Mouse (Mus musculus) small intestine, adult 2 months (tissue): ENCODE measurements at regions not wholly inside any gene's neighbourhood (a gene's known extent, or its start where the extent isn't known, plus 50 kb on each side); places are given as distances from the start of the nearest gene placed in this dataset.

Source experiments
- CTCF ChIP-seq: fragments of 200-500 bp; IDR thresholded peaks from 2 replicates; pipeline ENCODE4 v1.5.1; 2012; ENCODE audit warnings: low read depth, mild to moderate bottlenecking, control low read depth, inconsistent platforms, low read length, moderate library complexity, mixed read lengths; ENCODE audit not compliant: insufficient replicate concordance, insufficient read length; ENCODE audit errors: extremely low read depth
- POLR2A ChIP-seq: fragments of 200-500 bp; IDR thresholded peaks from 2 replicates; pipeline ENCODE4 v1.6.1; 2012; ENCODE audit warnings: low read depth, mild to moderate bottlenecking, control low read depth, inconsistent platforms, low read length, moderate library complexity

DNA sequence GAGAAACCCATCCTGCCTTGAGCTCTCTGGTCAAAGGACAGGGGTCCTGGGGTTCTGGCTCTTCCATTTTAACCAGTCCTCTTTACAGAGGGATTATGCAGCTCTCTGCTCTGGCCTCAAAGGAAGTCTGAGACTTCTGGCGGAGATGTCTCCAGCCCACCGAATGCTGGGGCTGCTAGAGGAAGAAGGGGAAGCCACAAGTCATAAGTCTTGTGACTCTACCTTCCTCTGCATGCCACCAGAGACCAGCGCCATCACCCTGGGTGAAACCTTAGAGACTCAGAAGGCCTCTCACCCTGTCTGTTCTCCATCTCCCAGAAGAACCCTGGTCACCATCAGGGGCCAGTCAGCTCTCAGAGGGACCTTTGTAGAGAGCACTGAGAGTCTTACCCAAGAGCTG lies 246.4 kb upstream of the Sulf2 start:
- TF ChIP-seq CTCF: no peak
- no peak for TF ChIP-seq POLR2A
